Mouse (Mus musculus) frontal cortex, postnatal 14 days (tissue): ENCODE results near the gene Fbxw8.

Experiments
- DNase-seq, 2 experiments: peaks; one replicate each; pipeline ENCODE4 v3.0.0; 2022; ENCODE audit warnings: low spot score in 2 of 2

Gene Fbxw8

GRCm38 (mm10) chr5:118108124-118108793 lies 47.0 kb downstream of the Fbxw8 start:
- DNase-seq, result peak; percentile 46

- DNase-seq, result no peak
Observed at GRCm38 (mm10) chr5:118106667-118107066, 48.6 kb downstream of the Fbxw8 start.

GRCm38 (mm10) chr5:118105536-118105935 lies 49.7 kb downstream of the Fbxw8 start:
- no peak for DNase-seq

- no peak for DNase-seq
Observed at GRCm38 (mm10) chr5:118099870-118100478, 55.3 kb downstream of the Fbxw8 start.

- no peak for DNase-seq
Observed at GRCm38 (mm10) chr5:118099069-118099869, 56.0 kb downstream of the Fbxw8 start.

- no peak for DNase-seq
Observed at GRCm38 (mm10) chr5:118096317-118096716, 58.9 kb downstream of the Fbxw8 start.

- no peak for DNase-seq
Observed at GRCm38 (mm10) chr5:118095849-118096248, 59.4 kb downstream of the Fbxw8 start.

GRCm38 (mm10) chr5:118095433-118095832 lies 59.8 kb downstream of the Fbxw8 start:
- no peak for DNase-seq

- DNase-seq, result no peak
Observed at GRCm38 (mm10) chr5:118093321-118094035, 61.8 kb downstream of the Fbxw8 start.

- no peak for DNase-seq
Observed at GRCm38 (mm10) chr5:118090837-118091236, 64.4 kb downstream of the Fbxw8 start.

- DNase-seq, result no peak
Observed at GRCm38 (mm10) chr5:118090101-118090500, 65.2 kb downstream of the Fbxw8 start.

GRCm38 (mm10) chr5:118089102-118089501 lies 66.2 kb downstream of the Fbxw8 start:
- DNase-seq, result no peak

GRCm38 (mm10) chr5:118086956-118087355 lies 68.3 kb downstream of the Fbxw8 start:
- DNase-seq, result no peak

- DNase-seq, result no peak
Observed at GRCm38 (mm10) chr5:118085313-118085712, 70.0 kb downstream of the Fbxw8 start.

- no peak for DNase-seq
Observed at GRCm38 (mm10) chr5:118084171-118084727, 71.0 kb downstream of the Fbxw8 start.

GRCm38 (mm10) chr5:118083060-118083638 lies 72.1 kb downstream of the Fbxw8 start:
- no peak for DNase-seq

- no peak for DNase-seq
Observed at GRCm38 (mm10) chr5:118081996-118082395, 73.3 kb downstream of the Fbxw8 start.

GRCm38 (mm10) chr5:118081374-118081949 lies 73.8 kb downstream of the Fbxw8 start:
- no peak for DNase-seq

GRCm38 (mm10) chr5:118079839-118080250 lies 75.4 kb downstream of the Fbxw8 start:
- no peak for DNase-seq

GRCm38 (mm10) chr5:118079354-118079753 lies 75.9 kb downstream of the Fbxw8 start:
- no peak for DNase-seq

- no peak for DNase-seq
Observed at GRCm38 (mm10) chr5:118078550-118078949, 76.7 kb downstream of the Fbxw8 start.
